Mouse (Mus musculus) cerebellum, adult 11 months (tissue): ENCODE measurements around the gene Asb13.

ENCODE experiments used
- DNase-seq: peaks from one replicate; pipeline ENCODE4 v3.0.0; 2022

Asb13 gene

DNA sequence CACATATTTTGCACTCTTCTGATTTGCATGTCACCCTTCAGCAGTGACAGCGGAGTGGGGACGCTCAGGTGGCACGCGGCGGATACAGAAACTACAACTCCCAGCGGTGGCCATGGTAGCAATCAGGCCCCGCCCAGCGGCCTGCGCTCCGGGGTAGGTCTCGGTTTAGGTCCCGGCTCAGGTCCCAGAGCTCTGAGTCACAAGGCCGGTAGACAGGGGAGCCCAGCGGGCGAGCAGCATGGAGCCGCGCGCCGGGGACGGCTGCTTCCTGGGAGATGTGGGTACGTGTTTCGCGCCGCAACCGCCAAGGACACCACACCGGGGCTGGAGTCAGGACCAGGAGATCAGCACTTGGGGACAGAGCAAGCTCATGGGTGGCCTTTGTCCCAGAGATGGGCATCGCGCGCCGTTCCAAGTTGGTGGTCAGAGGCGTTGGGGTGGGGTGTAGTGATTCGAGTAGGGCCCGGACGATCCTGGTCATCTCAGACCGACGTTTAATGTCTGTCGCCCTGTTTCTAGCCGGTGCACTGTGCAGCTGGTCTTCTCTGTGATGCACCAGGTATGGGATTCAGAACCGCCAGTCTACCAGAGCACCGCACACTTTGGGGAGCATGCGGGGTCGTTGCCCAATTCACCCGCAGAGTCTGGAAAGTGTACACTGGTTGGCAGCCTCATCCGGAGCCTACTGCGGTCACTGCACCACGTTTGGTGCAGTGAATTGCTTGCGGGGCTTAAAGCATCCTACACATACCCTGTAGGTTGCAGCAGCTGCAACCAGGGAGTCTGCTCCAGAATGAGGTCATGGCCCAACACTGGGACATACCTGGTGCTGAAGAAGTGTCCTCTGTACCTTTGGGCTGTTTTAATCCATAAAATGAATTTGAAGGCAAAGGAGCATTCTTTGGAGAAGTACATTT is at the start of gene Asb13:
Gene Asb13 (plus strand): TSS at position 138 of the 917 bp plus-strand sequence.
- DNase-seq, result peak; percentile 82

- no peak for DNase-seq
Observed at GRCm38 (mm10) chr13:3590789-3591188, 43.0 kb upstream of the Asb13 start.

DNA sequence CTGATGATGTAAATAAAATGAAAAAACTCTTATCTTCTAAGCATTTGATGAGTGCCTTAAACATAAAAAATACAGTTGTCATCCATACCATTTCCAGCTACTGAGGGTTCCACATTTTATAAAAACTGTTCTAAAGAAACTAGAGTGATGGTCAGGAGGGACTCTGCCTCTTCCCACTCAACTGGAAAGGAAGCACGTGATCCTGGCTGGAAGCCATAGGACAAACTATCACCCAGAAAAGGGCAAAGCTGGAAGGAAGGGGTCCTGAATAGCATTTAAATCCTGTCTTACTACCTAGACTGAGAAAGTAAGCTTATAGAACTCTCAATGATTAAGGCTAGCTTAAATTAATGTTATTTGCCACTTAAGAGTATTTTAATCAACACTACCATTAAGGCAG is 39.5 kb upstream of the Asb13 start:
- DNase-seq, result no peak

DNA sequence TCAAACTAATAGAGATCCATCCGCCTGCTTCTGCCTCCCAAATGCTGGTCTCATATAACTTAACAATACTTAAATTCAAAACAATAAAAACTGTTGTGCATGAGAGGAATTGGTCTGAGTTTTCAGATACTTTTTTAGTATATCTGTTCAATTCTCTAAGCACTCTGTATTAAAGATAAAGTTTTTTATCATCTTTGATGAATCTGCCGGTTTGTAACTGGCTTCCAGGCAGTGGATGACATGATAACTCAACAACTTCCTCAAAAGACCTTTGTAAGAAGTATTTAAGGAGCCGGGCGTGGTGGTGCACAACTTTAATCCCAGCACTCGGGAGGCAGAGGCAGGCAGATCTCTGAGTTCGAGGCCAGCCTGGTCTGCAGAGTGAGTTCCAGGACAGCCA is 37.6 kb upstream of the Asb13 start:
- no peak for DNase-seq

DNA sequence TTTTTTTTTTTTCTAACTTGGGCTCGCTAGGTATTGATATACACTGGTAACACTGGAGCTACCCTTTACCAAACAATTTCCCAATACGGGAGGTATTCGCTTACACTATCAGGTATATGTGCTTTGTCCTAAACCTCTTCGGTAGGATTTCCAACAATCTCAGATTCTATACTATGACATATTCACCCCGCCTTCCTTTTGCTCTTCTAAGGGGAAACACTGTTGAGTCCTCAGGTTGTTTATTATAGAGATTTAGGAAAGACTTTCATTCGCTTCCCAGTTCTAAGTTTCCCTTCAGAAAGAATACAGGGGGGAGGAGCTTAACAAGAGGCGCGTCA is 24.1 kb upstream of the Asb13 start:
- DNase-seq, result no peak

DNA sequence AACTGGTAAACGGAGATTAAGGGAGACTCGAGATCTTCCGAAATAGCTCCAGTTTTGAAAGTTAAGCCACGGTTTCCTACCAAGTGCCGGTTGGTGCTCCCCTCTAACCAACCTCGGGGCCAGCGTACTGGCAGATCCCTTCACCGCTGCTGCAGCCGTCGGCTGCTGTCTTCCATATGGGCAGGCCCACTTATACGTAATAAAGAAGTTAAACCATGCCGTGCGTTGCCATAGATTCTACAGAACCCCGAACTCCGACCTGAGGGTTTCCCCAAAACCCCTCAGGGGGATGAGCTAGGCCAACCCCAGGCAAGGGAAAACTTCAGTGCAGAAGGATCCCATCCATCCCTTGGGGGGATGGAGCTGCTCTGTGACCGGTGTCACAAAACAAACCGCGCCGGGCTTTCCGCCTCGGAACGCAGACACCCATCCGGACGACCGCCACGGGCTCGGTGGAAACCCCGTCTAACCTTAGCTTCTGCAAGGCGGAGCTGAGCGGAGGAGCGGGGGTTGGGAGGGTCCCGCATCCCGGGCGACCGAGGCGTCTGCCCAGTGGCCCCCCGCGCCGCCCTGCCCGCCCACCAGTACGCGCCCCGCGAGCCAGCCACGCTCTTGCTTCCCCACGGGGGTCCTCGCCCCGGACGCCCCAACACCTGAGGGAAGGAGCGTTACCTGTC is 23.6 kb upstream of the Asb13 start:
- DNase-seq, result no peak

- peak; percentile 96 for DNase-seq
Observed at GRCm38 (mm10) chr13:3610795-3611438, 22.9 kb upstream of the Asb13 start, which contains the start of gene Fam208b. TSS of gene Fam208b (minus strand) at chr13:3611108.

DNA sequence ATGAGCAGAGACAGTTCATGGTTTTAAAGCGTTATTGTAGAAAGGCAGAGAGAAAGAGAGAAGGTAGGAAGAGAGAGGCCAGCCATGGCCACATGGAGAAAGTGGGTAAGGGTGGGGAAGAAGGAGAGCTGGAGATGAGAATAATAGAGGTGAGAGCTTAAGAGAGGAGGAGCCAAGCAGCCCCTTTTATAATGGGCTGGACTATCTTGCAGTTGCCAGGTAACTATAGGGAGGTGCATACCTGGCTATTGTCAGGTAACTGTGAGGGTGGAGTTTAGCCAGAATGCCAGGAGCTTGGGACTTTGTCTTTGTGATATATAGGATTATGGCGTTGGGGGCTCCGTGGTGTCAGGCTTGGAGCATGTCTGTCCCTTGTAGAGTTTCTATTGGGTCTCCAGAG is 6.7 kb upstream of the Asb13 start:
- no peak for DNase-seq

GRCm38 (mm10) chr13:3628102-3628501 is 5.7 kb upstream of the Asb13 start:
- DNase-seq, result no peak

DNA sequence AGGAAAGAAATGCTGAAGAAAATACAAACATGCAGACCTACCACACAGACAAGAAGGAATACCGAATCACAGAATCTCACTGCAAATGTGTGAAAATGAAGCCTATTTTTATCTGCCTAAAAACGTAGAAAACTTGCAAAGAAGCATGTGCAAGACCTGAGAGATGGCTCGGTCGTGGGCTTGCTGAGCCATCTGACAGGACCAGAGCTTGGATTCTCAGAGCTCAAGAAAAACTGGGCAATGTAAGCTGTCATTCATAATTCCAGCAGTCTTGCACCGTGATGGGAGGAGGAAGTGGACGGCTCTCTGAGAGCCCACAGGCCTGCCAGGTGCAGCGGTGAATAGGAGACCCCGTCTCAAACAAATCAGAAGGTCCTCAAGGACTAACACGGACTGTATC is 1.3 kb upstream of the Asb13 start:
- no peak for DNase-seq

DNA sequence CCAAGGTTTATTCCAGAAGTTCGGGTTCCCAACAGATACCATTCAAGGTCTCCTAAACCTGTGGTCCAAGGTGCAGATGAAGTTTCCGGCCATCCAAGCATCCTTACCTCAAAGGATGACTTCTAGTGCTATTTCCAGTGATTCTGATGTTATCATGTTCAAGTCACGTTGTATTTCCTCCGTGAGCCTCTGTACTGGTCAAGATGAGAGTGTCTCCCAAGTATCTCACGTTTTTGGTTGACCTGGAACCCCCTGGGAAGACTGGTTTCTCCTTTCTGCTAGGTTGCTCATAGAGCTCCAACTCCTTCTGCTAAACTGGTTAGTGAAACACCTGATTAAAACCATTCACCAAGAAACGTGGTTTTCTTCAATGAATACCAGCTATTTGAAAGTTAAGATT is 701 bp upstream of the Asb13 start:
- no peak for DNase-seq

DNA sequence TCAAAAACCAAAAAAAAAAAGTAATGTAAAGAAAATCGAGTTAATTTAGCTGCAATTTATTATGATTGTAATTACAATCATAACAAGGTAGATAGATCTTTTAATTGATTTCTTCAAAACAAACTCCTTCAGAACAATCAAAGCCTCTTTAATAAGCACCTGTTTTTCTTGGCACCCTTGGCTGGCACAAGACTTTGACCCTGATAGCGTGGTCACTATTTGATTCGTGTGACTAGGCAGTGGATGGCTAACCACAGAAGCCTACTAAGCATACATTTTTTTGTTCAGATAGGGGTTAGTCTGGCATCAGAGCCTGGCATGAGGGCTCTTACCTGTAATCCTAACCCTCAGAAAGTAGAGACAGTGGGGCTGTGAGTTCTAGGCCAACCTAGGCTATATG is 1.2 kb downstream of the Asb13 start:
- no peak for DNase-seq

DNA sequence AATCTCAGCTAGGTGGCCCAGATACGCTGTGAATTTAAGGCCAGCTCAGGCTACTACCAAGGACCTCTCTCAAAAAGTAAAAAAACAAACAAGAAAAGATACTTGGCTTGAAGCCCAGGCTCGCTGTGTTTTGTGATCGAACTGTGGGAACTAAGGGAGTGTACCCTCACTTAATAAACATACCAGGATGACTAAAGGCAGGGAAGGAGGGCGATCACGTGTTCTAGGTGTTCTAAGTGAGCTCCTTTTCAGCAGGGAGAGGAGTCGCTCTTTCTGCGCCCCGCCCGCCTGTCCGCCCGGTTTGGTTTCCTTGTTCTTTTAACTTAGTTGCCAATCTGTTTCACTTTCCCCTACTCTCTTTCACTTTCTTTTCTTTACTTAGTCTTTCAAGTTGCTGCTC is 3.0 kb downstream of the Asb13 start:
- no peak for DNase-seq

- no peak for DNase-seq
Observed at GRCm38 (mm10) chr13:3642049-3642448, 8.2 kb downstream of the Asb13 start.

DNA sequence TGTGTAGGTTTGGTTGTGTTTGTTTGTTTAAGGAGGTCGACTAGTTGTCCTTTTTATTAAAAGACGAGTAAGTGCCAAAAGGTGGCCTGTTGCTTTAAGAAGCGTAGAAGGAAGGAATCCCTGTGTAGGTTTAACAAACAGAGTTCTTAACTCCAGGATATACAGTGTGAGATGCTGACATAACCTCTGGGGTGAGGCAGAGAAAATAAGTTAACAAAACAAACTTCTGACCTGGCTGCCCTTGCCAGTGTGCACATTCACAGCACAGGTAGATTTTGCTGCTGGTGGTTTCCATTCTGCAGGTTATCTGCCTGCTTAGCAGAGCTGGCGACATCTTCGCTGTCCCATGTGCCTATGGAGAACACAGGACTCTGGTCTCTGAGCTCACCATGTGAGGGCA is 8.7 kb downstream of the Asb13 start:
- DNase-seq, result no peak

- DNase-seq, result no peak
Observed at GRCm38 (mm10) chr13:3644871-3645270, 11.0 kb downstream of the Asb13 start.

- DNase-seq, result no peak
Observed at GRCm38 (mm10) chr13:3645919-3646318, 12.1 kb downstream of the Asb13 start.

DNA sequence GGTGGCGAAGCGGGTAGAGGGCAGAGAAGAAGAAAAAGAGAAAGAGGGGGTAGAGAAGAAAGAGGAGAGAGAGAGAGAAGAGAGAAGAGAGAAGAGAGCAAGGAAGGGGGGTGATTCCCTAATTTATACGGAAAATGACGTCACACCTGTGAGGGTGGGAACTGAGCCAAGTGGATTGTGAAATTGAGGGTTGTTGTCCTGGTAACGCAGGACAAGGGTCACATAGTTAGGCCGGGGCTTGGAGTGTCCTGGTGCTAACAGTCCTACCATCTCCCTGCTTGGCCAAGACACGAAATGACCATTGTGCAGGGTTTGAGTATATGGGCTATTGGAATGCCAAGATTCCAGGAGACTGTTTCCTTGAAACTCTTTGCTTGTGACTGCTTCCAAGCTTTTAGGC is 12.7 kb downstream of the Asb13 start:
- no peak for DNase-seq

GRCm38 (mm10) chr13:3650569-3650968 is 16.7 kb downstream of the Asb13 start:
- no peak for DNase-seq

- DNase-seq, result no peak
Observed at GRCm38 (mm10) chr13:3654432-3654831, 20.6 kb downstream of the Asb13 start.

- DNase-seq, result no peak
Observed at GRCm38 (mm10) chr13:3659163-3660160, 25.6 kb downstream of the Asb13 start.

DNA sequence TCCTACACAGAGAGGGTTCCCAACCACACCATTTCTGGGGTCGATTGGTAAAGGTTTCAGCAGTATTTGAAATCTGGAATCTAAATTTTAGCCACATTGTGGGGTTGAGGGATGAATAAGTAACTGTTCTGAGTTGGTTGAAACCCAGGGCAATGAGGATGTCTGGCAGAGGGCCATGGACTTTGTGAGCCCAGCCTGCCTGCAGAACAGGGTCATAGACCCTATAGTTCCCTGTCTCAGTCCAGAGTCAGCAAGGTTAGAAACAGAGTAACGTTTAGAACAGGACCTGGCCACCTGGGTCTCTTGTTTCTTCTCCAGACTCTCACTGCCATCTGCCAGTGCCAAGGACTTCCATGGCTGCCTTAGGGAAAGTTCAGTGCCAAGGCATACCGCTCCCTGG is 30.4 kb downstream of the Asb13 start:
- no peak for DNase-seq

DNA sequence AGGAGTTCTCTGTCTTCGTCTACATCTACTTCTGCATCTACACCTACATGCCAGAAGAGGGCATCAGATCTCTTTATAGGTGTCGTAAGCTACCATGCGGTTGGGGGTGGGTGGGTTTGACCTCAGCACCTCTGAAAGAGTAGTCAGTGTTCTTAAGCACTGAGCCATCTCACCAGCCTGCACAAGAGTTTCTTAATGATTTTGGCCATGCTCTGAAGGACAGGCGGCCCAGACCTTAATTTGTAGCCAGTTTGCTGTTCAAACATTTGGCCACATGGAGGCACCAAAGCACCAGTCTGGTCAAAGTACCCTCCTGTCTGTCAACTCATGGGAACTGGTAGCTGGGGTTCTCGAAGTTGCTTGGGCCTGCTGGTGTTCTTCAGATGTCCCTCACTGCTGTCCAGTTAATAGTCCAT is 31.5 kb downstream of the Asb13 start:
- peak; percentile 38 for DNase-seq
